Mouse (Mus musculus) ovary, adult 2 months (tissue): Measurements from ENCODE around the gene E130116L18Rik. TPM values are rescaled to one million over a fixed set of nuclear protein-coding genes. Genes with fewer than 3 reads are reported as not detected.

Experiments
- polyA plus RNA-seq: library from polyadenylated mRNA; depleted of rRNA; stranded (reverse); fragments of >200 nt; gene quantifications from 2 replicates; pipeline ENCODE4 v1.2.3, GENCODE M21; 2012; rRNA removed

E130116L18Rik gene
- polyA plus RNA-seq: 5.1 TPM in 1 of 2 replicates, not detected in the other

DNA sequence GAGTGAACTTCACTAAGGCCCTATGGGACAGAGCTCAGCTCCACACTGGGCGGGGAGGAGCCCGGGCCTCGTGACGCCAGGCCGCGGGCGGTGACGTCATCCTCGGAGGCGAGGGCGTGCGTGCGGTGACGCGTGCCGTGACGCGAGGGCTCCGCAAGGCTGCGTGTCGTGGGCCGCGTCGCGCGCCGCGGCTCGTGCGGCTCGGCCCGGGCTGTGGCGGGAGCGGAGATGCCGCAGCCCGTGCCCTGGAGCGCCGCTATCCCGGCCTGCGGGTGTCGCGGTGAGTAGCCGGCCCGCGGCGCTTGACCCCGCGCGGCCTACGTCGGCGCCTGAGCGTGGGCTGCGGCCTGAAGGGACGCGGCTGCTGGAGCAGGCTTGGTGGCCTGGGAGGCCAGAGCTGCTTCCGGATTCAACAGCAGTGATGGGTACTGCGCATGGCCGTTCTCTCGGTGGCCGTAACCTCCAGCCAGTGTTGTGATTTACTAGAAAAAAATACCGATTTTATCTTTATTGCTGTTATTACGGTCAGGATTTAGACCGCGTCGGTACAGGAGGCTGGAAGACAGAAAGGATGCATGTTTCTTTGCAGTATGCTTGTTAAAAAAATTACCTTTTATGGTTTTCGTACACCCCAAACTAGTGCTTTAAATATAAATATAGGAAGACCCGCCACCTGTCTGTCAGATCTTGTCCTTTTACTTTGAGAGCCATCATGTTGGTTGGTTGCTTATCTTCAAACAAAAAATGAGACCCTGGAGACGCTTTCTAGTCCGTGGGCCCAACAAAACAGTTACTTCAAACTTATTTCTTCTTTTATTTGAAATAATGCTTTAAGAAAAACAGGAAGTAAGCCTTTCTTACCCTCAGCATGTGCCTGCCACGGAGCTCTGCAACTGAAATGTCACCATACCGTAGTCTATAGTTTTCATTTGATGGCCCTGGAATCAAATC, at the start of gene E130116L18Rik:
E130116L18Rik (minus strand) TSS at position 402 of the 951 bp plus-strand sequence.

DNA sequence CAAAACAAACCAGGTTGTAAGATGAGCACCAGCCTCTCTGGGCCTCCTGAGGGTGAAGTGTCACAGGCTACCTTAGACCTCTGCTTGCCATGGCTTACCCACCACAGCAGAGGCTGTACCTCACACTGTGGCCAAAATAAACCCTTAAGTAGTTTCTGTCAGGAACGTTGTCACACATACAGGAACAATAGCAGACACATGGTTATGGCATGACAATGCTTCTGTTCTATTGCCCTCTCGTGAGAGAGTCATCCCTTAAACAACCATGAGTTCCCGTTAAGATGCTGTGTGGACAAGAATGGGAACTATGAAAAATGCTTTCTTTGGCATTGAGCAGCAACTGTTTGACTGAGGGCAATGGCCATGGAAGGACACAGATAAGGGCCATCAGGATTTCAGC, 1.3 kb downstream of the E130116L18Rik start, which contains the start of gene Galnt11:
Galnt11 (plus strand) TSS at position 301 of the 400 bp plus-strand sequence.

GRCm38 (mm10) chr5:25181004-25181531, 41.9 kb downstream of the E130116L18Rik start, which contains the start of gene Galntl5:
Gene Galntl5 (plus strand): TSS chr5:25181460.

Other genes with a start within 250 kb of the E130116L18Rik start
- gene Prkag2, start 122.5 kb downstream of the E130116L18Rik start, polyA plus RNA-seq: 26.5 and 26.7 TPM in 2 replicates
- not detected in 2 replicates for gene Galntl5, start 41.7 kb downstream of the E130116L18Rik start, polyA plus RNA-seq
- 17.7 and 18.6 TPM in 2 replicates for gene Galnt11, start 1.2 kb downstream of the E130116L18Rik start, polyA plus RNA-seq